Mouse (Mus musculus): Measurements from ENCODE around the gene Ankra2.

GRCm38 (mm10) chr13:98263458-98263987, 649 bp downstream of the Ankra2 start:
- TF ChIP-seq EP300 (IDR thresholded peaks at IDR 0.05; ENCODE audit: low read depth) (no peak), CTCF (IDR thresholded peaks at IDR 0.05; ENCODE audit: low read depth) (0 out of 2 replicates have a peak, but pooled peaks have one; percentile 0)
